Mouse (Mus musculus) limb, embryonic 12.5 days (tissue): ENCODE data around the gene Swt1. TPM values are rescaled to one million over a fixed set of nuclear protein-coding genes. Genes with fewer than 3 reads are reported as not detected.
"Not testable (repeated sequence)": the region's sequence is repeated elsewhere in the genome, so short reads cannot be mapped to it uniquely, and the experiment has no call there.

Source experiments
- ATAC-seq: fragments of 200-750 bp; cut with Nextera tagmentation; 2 replicates; pipeline ENCODE4 v1.8.0; 2017; ENCODE audit warnings: low read depth, moderate TSS enrichment; ENCODE audit not compliant: insufficient number of reproducible peaks, insufficient read depth, low FRiP score, low TSS enrichment
- H3K27ac ChIP-seq: fragments of 300-500 bp; sonication (generic); 2 replicates; pipeline ENCODE4 v1.5.1; 2016; ENCODE audit warnings: mild to moderate bottlenecking, moderate library complexity
- H3K27me3 ChIP-seq: fragments of 300-500 bp; sonication (generic); 2 replicates; pipeline ENCODE4 v1.6.1; 2016; ENCODE audit warnings: mild to moderate bottlenecking, moderate library complexity
- H3K36me3 ChIP-seq: fragments of 300-500 bp; sonication (generic); 2 replicates; pipeline ENCODE4 v1.6.1; 2016; ENCODE audit warnings: mild to moderate bottlenecking, moderate library complexity
- H3K4me1 ChIP-seq: fragments of 300-500 bp; sonication (generic); replicated peaks from 2 replicates; pipeline ENCODE4 v1.6.1; 2016
- H3K4me2 ChIP-seq: fragments of 300-500 bp; sonication (generic); 2 replicates; pipeline ENCODE4 v1.6.1; 2016; ENCODE audit warnings: mild to moderate bottlenecking, moderate library complexity
- H3K4me3 ChIP-seq: fragments of 300-500 bp; sonication (generic); replicated peaks from 2 replicates; pipeline ENCODE4 v1.5.1; 2016; ENCODE audit warnings: mild to moderate bottlenecking
- H3K9ac ChIP-seq: fragments of 300-500 bp; sonication (generic); replicated peaks from 2 replicates; pipeline ENCODE4 v1.6.1; 2016; ENCODE audit warnings: mild to moderate bottlenecking, moderate library complexity
- H3K9me3 ChIP-seq: fragments of 300-500 bp; sonication (generic); 2 replicates; pipeline ENCODE4 v1.6.1; 2016; ENCODE audit warnings: mild to moderate bottlenecking, moderate library complexity
- WGBS: fragments of 180-500 bp; shearing (Covaris S2); methylation state at CpG from one replicate; pipeline ENCODE4 v1.1.7; 2016; 5-methylcytosine and 5-hydroxymethylcytosine counted together
- polyA plus RNA-seq: library from polyadenylated mRNA; unstranded; fragments of >200 nt; fragmentation: Nextera tagmentation; extraction: Ambion mirVana; gene quantifications from 2 replicates; pipeline ENCODE4 v1.2.1, GENCODE M21; 2016

Swt1 gene
- polyA plus RNA-seq, 1 experiment from 2014 or later: 30.7 TPM

DNA sequence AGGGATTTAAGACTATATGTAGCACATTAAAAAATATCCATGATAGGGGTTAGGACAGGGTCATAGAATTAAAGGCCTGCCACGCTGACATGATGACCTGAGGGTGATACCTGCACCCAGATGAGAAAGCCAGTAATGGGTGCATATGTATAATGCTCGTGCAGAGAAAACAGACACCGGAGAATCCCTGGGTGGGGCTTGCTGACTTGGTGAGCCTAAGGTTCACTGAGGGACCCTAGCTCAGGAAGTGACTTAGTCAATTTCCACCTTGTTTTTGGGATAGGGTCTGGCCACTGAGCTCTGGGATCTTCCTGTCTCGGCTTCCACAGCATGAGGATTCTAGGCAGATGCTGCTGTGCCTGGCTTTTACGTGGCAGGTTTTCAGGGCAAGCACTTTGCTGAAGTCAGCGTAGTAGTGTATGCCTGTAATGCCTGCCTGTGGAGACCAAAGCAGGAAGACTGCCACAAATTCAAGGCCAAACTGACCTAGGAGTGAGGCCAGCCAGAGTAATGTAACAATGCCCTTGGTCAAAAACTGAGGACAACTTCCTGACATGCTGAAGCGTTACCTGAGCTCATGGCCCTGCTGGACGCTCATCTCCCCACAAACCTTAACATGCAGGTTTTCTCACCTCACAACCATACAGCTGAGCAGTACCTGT is 61.2 kb downstream of the Swt1 start:
- Histone ChIP-seq H3K27ac (no peak overlapping the region), H3K27me3 (no peaks in the 10 kb centered on the region), H3K4me2 (no peak overlapping the region), H3K4me3 (no peak overlapping the region), H3K9me3 (no peaks in the 10 kb centered on the region), H3K9ac (no peak overlapping the region), H3K36me3 (peaks cover 88% of the 10 kb centered on the region), H3K4me1 (no peaks in the 10 kb centered on the region)
- ATAC-seq: no peak
- 88% methylated on average over 8 of the region's 8 CpGs for WGBS

DNA sequence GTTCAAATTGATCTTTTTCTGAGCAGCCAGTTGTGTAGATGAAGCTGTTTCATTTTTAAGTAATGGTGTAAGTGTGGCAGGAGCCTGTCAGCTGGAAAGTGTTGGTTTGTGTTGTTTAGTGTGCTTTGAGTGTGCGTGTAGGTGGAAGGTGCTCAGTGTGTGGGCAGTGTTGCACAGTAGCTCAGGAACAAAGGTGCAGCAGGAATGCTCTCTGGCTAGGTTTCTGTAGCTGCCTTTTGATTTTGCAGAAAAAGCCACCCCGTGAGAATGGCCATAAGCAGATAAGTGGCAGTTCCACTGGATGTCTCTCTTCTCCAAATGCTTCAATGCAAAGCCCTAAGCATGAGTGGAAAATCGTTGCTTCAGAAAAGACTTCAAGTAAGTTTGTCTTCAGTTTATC is 68.9 kb downstream of the Swt1 start:
- no peak for ATAC-seq
- 90% methylated on average over 3 of the region's 3 CpGs for WGBS
- H3K27ac ChIP-seq: no peak overlapping the region
- no peak overlapping the region for H3K4me3 ChIP-seq
- H3K9me3 ChIP-seq: no peaks in the 10 kb centered on the region
- H3K9ac ChIP-seq: no peak overlapping the region
- H3K4me1 ChIP-seq: no peaks in the 10 kb centered on the region
- H3K36me3 ChIP-seq: peaks cover 95% of the 10 kb centered on the region
- H3K4me2 ChIP-seq: no peak overlapping the region
- H3K27me3 ChIP-seq: no peaks in the 10 kb centered on the region

DNA sequence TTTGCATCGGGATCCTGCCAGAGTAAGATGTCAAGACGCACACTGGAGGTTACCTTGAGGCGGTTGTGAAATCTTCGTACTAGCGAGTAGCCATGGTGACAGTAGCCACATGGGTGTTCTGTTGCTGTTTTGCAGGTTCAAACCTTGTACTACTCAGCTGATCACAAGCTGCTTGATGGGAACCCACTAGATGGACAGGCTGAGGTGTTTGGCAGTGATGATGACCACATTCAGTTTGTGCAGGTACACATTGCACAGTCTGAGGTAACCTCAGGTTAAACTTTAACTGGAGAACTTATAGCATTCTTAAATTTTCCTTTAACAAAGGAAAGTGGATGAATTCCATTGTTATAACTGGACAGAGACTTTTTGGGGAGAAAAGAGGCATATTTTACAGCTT is 72.3 kb downstream of the Swt1 start:
- WGBS: 98% methylated on average over 5 of the region's 5 CpGs
- Histone ChIP-seq H3K36me3 (peaks cover 97% of the 10 kb centered on the region), H3K4me1 (no peaks in the 10 kb centered on the region), H3K27ac (no peak overlapping the region), H3K9ac (no peak overlapping the region), H3K4me3 (no peak overlapping the region), H3K9me3 (no peaks in the 10 kb centered on the region), H3K27me3 (no peaks in the 10 kb centered on the region), H3K4me2 (no peak overlapping the region)
- ATAC-seq: no peak

DNA sequence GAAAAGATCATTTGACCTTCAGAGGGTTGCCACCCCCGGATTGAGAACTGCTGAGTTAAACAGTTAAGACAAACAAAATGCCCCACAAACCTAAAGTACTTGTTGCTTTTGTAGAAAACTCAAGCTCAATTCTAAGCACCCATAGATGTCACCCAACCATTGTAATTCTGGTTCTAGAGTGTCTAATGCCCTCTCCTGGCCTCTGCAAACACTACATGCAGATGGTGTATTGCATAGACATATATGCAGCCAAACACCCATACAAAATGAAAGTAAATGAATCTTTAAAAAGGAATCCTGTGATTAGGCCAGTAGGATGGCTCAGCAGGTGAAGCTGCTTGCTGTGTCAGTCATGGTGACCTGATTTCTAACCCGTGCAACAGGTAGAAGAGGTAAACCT is 75.3 kb downstream of the Swt1 start:
- Histone ChIP-seq H3K27me3 (no peaks in the 10 kb centered on the region), H3K4me3 (no peak overlapping the region), H3K27ac (no peak overlapping the region), H3K4me1 (peaks cover 9% of the 10 kb centered on the region; the same call in 1 of the 2 replicates), H3K9ac (no peak overlapping the region), H3K4me2 (no peak overlapping the region), H3K36me3 (peaks cover 83% of the 10 kb centered on the region), H3K9me3 (no peaks in the 10 kb centered on the region)
- no peak for ATAC-seq
- WGBS: 89% methylated on average over 2 of the region's 2 CpGs

DNA sequence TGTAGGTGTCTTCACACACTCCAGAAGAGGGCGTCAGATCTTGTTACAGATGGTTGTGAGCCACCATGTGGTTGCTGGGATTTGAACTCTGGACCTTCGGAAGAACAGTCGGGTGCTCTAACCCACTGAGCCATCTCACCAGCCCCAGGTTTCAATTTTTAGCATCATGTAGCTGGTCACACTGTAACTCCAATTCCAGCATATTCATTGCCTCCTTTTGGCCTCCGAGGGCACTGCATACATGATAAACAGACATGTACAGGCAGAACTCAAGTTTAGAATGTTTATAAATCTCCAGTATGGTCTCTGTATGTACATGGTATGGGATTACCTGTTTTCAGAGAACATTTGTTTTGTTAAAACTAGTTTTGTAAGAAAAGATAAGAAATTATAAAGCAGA is 80.0 kb downstream of the Swt1 start:
- H3K9ac ChIP-seq, H3K27ac ChIP-seq, H3K4me2 ChIP-seq, H3K27me3 ChIP-seq, ATAC-seq, H3K4me3 ChIP-seq, H3K9me3 ChIP-seq: not testable (repeated sequence)
- Histone ChIP-seq H3K4me1 (peaks cover 28% of the 10 kb centered on the region), H3K36me3 (peaks cover 39% of the 10 kb centered on the region)
- 87% methylated on average over 4 of the region's 4 CpGs for WGBS

DNA sequence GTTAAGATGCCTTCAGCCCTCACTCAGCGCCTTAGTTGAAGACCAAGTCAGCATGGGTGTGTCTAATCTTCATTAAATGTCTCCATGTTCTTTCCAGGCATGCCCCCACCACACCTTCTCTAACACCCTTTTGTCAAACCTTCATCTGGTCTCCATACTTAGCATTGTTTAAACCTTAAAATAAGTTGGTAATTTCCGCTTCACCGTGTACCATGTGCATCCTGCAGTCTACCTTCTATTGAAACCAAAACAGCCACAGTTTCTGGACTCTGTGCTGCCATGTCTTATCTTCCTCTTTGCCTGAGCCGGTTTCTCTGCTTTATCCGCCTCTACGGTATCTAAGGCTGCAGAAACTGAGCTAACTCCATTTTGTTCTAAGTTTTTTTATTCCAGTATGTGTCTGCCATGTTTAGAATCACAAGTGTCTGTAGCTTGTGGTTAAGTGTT is 81.6 kb downstream of the Swt1 start:
- Histone ChIP-seq H3K27ac (no peak overlapping the region), H3K4me1 (peaks cover 33% of the 10 kb centered on the region), H3K4me2 (peak overlapping the region; percentile 68), H3K4me3 (peak overlapping the region; percentile 97), H3K9ac (peak overlapping the region; percentile 98), H3K9me3 (no peaks in the 10 kb centered on the region), H3K27me3 (no peaks in the 10 kb centered on the region), H3K36me3 (peaks cover 23% of the 10 kb centered on the region)
- 63% methylated on average over 6 of the region's 6 CpGs for WGBS
- no peak for ATAC-seq

DNA sequence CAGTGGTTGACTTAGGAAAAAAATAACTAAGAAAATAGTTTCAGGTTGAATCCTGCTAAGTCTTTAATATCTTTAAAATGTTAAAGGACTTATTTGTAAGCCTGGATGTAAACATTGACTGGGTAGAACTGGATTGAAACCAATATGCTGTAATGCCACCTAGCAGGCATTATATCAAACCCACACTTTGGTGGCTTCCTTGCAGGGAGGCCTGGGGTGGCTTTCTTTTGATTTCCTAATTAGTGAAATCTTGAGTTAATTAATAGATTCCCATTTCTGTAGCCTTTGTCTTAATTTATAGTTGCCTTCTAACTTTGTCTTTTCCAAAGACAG is 82.4 kb downstream of the Swt1 start:
- Histone ChIP-seq H3K36me3 (peaks cover 16% of the 10 kb centered on the region), H3K9me3 (no peaks in the 10 kb centered on the region), H3K27me3 (no peaks in the 10 kb centered on the region), H3K4me1 (peaks cover 33% of the 10 kb centered on the region), H3K27ac (peak overlapping the region; percentile 95; the same call in 1 of the 2 replicates), H3K4me3 (peak overlapping the region; percentile 97), H3K4me2 (peak overlapping the region; percentile 68), H3K9ac (peak overlapping the region; percentile 98)
- no peak for ATAC-seq

DNA sequence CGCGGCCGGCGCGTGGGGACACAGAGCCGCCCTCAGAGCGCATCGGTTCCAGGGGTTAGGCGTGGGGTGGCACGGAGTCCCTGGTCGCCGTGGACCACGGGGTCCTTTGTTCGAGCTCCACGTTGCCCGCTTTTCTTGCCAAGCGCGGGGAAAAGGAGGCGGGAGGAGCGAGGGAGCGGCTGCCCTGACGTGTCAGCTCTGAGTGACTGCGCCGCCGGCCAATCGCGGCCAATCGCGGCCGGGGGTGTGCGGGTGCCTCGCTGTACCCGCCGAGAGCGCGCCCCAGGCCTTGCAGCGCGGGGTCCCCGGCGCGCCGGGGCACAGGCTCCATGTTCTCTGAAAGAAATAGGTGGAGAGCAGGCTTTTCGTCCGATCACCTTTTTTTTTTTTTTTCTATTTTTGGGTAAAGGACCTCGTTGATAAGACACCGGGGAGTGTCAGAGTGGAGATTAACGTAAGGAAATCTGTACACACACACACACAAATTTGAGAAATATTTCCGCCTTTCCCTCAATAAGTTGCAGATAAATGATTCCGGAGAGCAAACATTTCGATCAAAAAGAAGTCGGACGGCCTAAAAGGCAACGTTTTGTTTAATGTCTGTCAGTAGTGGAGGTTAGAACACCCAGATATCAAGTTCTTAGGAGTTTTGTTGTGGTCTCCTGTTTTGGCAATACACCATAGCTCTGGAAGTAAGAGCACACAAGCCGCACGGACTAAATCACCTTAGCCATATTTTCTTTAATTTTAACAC is 83.0 kb downstream of the Swt1 start:
- peak overlapping the region; percentile 98 for H3K9ac ChIP-seq
- H3K4me2 ChIP-seq: peak overlapping the region; percentile 68
- peaks cover 33% of the 10 kb centered on the region for H3K4me1 ChIP-seq
- peak overlapping the region; percentile 95 for H3K27ac ChIP-seq
- peak; percentile 80 for ATAC-seq
- H3K36me3 ChIP-seq: peaks cover 11% of the 10 kb centered on the region
- H3K27me3 ChIP-seq: no peaks in the 10 kb centered on the region
- WGBS: under 1% methylated on average over 55 of the region's 55 CpGs
- no peaks in the 10 kb centered on the region for H3K9me3 ChIP-seq
- peak overlapping the region; percentile 97 for H3K4me3 ChIP-seq

DNA sequence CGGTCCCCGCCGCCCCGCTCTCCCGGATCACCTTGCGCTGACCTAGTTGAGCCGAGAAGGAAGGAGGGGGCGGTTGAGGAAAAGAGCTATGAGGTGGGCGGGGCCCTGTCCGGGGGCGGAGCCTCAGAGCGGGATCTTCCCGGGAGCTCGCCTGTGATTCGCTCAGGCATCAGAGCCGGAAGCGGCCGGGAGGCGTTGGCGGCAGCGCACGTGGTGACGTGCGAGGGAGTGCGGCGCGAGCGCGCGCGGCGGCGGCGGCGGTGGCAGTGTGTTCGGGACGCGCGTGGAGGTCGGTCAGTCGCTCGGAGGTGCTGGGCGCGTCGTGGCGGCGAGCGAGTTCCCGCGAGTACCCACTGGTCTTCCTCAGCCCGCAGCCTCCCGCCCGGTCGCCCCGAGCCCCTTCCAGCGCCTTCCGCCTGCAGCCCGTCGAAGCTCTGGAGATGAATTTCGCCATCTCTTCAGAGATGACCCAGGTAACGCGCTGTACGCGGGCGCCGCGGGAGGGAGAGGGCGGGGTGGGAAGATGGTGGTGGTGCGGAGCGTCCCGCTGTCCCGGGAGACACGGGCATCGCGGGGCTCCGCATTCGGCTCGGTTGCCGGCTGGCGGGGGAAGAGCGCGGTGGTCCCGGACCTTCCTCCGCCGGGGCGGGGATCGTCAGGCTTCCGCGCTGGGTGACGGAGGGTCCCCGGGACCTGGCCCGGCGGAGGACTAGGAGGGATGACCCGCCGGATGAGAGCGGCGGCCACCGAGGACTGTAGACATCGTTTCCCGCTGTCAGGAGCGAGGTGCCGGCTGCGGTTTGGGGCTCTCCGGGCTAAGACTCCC is 83.8 kb downstream of the Swt1 start, which contains the start of gene Ivns1abp:
Gene Ivns1abp (plus strand): TSS at position 195 of the 826 bp plus-strand sequence.
- Histone ChIP-seq H3K9ac (peak within 1 kb of the TSS; percentile 98), H3K27ac (peak within 1 kb of the TSS; percentile 95), H3K4me2 (peak within 1 kb of the TSS; percentile 68), H3K4me3 (peak within 1 kb of the TSS; percentile 97), H3K4me1 (peaks cover 33% of the 10 kb centered on the region), H3K27me3 (no peaks in the 10 kb centered on the region), H3K9me3 (no peaks in the 10 kb centered on the region), H3K36me3 (peaks cover 3% of the 10 kb centered on the region)
- ATAC-seq: peak; percentile 94
- WGBS: under 1% methylated on average over 84 of the region's 104 CpGs

DNA sequence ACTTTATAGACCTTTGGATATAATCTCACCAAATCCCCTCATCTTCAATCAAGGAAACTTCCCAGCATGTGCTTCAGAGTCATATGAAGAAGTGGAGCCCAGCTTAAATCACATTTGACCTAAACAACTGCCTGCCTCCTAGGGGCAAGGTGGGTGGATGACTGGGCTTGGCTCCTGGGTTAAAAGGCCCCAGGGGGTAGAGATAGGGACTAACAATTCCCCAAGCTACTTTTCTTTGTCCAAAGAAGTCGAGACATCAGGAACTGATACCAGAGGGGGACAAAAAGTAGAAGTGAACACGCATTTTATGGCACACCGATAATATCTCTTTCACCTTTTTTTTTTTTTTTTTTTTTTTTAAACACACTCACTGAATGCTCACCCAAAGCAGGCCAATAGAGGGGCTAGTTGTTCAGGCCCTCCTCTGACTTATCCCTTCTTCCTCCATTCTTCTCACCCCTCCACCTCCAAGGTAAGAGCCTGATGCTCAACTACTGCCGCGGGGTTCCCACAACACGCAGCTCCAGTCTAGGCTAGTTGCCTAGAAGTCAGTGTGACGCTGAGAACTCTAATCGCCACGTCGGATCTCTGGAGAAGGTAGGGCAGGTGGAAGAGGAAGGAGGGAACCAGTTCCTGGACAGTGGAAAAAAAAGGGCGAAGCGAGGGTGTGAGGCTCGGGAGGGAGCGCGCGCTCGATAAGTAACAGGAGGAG is 84.5 kb downstream of the Swt1 start:
- no peaks in the 10 kb centered on the region for H3K9me3 ChIP-seq
- WGBS: under 1% methylated on average over 17 of the region's 17 CpGs
- peak overlapping the region; percentile 97 for H3K4me3 ChIP-seq
- H3K4me2 ChIP-seq: peak overlapping the region; percentile 68
- peak overlapping the region; percentile 67; the same call in 1 of the 2 replicates for H3K27ac ChIP-seq
- H3K9ac ChIP-seq: peak overlapping the region; percentile 98
- no peak for ATAC-seq
- H3K4me1 ChIP-seq: peaks cover 32% of the 10 kb centered on the region
- no peaks in the 10 kb centered on the region for H3K27me3 ChIP-seq
- H3K36me3 ChIP-seq: no peaks in the 10 kb centered on the region; the same call in 1 of the 2 replicates
